Mouse (Mus musculus) liver, adult 2 months (tissue): ENCODE measurements around the gene Apoa2. TPM values are rescaled to one million over a fixed set of nuclear protein-coding genes. Genes with fewer than 3 reads are reported as not detected.

ENCODE experiments used
- DNase-seq: peaks from one replicate; pipeline ENCODE4 v3.0.0-alpha.2; 2011; ENCODE audit warnings: low read depth, low spot score; ENCODE audit errors: extremely low read depth
- H3K27ac ChIP-seq: fragments of 200-500 bp; replicated peaks from 2 replicates; pipeline ENCODE4 v1.5.1; 2012; ENCODE audit warnings: low read depth, mild to moderate bottlenecking, control low read depth, inconsistent platforms, low read length; ENCODE audit not compliant: insufficient read depth
- H3K27me3 ChIP-seq: fragments of 200-500 bp; 2 replicates; pipeline ENCODE4 v1.6.1; 2012; ENCODE audit warnings: mild to moderate bottlenecking, moderate library complexity, low read length, inconsistent platforms; ENCODE audit not compliant: control insufficient read depth, insufficient read depth
- H3K36me3 ChIP-seq: fragments of 200-500 bp; 2 replicates; pipeline ENCODE4 v1.6.1; 2012; ENCODE audit warnings: low read length, inconsistent platforms; ENCODE audit not compliant: control insufficient read depth, insufficient read depth
- H3K4me1 ChIP-seq: fragments of 200-500 bp; 2 replicates; pipeline ENCODE4 v1.6.1; 2011; ENCODE audit warnings: low read length; ENCODE audit not compliant: control insufficient read depth, insufficient read depth
- H3K4me3 ChIP-seq: fragments of 200-500 bp; 2 replicates; pipeline ENCODE4 v1.5.1; 2011; ENCODE audit warnings: low read depth, mild to moderate bottlenecking, control low read depth, low read length, moderate library complexity; ENCODE audit not compliant: insufficient read depth
- H3K79me2 ChIP-seq: fragments of 200-500 bp; 2 replicates; pipeline ENCODE4 v1.6.1; 2012; ENCODE audit warnings: inconsistent platforms, mild to moderate bottlenecking, low read length, moderate library complexity; ENCODE audit not compliant: control insufficient read depth, insufficient read depth
- H3K9ac ChIP-seq: fragments of 200-500 bp; 2 replicates; pipeline ENCODE4 v1.6.1; 2012; ENCODE audit warnings: low read depth, mild to moderate bottlenecking, control low read depth, inconsistent platforms, low read length
- CTCF ChIP-seq: fragments of 200-500 bp; IDR thresholded peaks from 2 replicates; pipeline ENCODE4 v1.5.1; 2011; ENCODE audit warnings: low read depth, low read length, control low read depth
- POLR2A ChIP-seq: fragments of 200-500 bp; IDR thresholded peaks from 2 replicates; pipeline ENCODE4 v1.6.1; 2011; ENCODE audit warnings: low read length, control low read depth; ENCODE audit not compliant: insufficient read depth; ENCODE audit errors: extremely low read depth
- WGBS: fragments of 180-500 bp; shearing (Covaris S2); methylation state at CpG from one replicate; pipeline ENCODE4 v1.1.7; 2018; 5-methylcytosine and 5-hydroxymethylcytosine counted together
- polyA plus RNA-seq: library from polyadenylated mRNA; depleted of rRNA; stranded (reverse); fragments of >200 nt; gene quantifications from 2 replicates; pipeline ENCODE4 v1.2.3, GENCODE M21; 2012
- total RNA-seq: library from RNA; depleted of rRNA; stranded (reverse); fragments of >200 nt; gene quantifications from 2 replicates; pipeline ENCODE4 v1.2.3, GENCODE M21; 2014

The Apoa2 gene
- total and polyA plus RNA-seq, 2 experiments: 18,176 to 29,095 TPM

- Histone ChIP-seq H3K27ac (peak within 1 kb of the TSS; percentile 74), H3K36me3 (peaks cover 29% of the 10 kb centered on the region), H3K27me3 (no peaks in the 10 kb centered on the region), H3K4me3 (peak within 1 kb of the TSS; percentile 58), H3K9ac (peak within 1 kb of the TSS; percentile 59), H3K79me2 (no peaks in the 10 kb centered on the region), H3K4me1 (peaks cover 11% of the 10 kb centered on the region)
- peak; percentile 11; the same call in 1 of the 2 replicates for TF ChIP-seq POLR2A
- 0 out of 2 replicates have a peak, but pooled peaks have one; percentile 22 for TF ChIP-seq CTCF
- 3% methylated on average over 28 of the region's 28 CpGs for WGBS
- peak; percentile 97 for DNase-seq
Observed at GRCm38 (mm10) chr1:171222238-171223155, 2.4 kb upstream of the Apoa2 start, which contains the start of gene Tomm40l. Gene Tomm40l, minus strand, starts transcription at chr1:171222514.

- H3K4me3 ChIP-seq: no peak overlapping the region
- H3K79me2 ChIP-seq: no peaks in the 10 kb centered on the region
- peaks cover 11% of the 10 kb centered on the region for H3K4me1 ChIP-seq
- WGBS: 24% methylated on average over 6 of the region's 6 CpGs
- DNase-seq: peak; percentile 66
- H3K27ac ChIP-seq: peak overlapping the region; percentile 74
- H3K27me3 ChIP-seq: no peaks in the 10 kb centered on the region
- no peak for TF ChIP-seq CTCF
- TF ChIP-seq POLR2A: no peak
- peaks cover 22% of the 10 kb centered on the region for H3K36me3 ChIP-seq
- peak overlapping the region; percentile 52 for H3K9ac ChIP-seq
Observed at GRCm38 (mm10) chr1:171223168-171223567, 1.7 kb upstream of the Apoa2 start.

- H3K9ac ChIP-seq: no peak overlapping the region
- 17% methylated on average over 2 of the region's 2 CpGs for WGBS
- TF ChIP-seq CTCF (no peak), POLR2A (no peak)
- H3K27me3 ChIP-seq: no peaks in the 10 kb centered on the region
- no peaks in the 10 kb centered on the region for H3K79me2 ChIP-seq
- peaks cover 11% of the 10 kb centered on the region for H3K4me1 ChIP-seq
- H3K27ac ChIP-seq: peak overlapping the region; percentile 95
- peaks cover 17% of the 10 kb centered on the region; the same call in 1 of the 2 replicates for H3K36me3 ChIP-seq
- no peak overlapping the region for H3K4me3 ChIP-seq
- peak; percentile 99 for DNase-seq
Observed at GRCm38 (mm10) chr1:171223796-171224195, 1.1 kb upstream of the Apoa2 start.

- Histone ChIP-seq H3K36me3 (peaks cover 6% of the 10 kb centered on the region; the same call in 1 of the 2 replicates), H3K27ac (peak overlapping the region; percentile 95)
Observed at GRCm38 (mm10) chr1:171226780-171227179, 1.9 kb downstream of the Apoa2 start.

GRCm38 (mm10) chr1:171227879-171228278, 3.0 kb downstream of the Apoa2 start:
- 36% methylated on average over 1 of the region's 1 CpGs for WGBS

More at GRCm38 (mm10) chr1:171226780-171227179, 1.9 kb downstream of the Apoa2 start:
- WGBS: 18% methylated on average over 4 of the region's 4 CpGs
- H3K4me1 ChIP-seq: peaks cover 15% of the 10 kb centered on the region
- H3K4me3 ChIP-seq: peak overlapping the region; percentile 98
- peak overlapping the region; percentile 64 for H3K9ac ChIP-seq
- H3K79me2 ChIP-seq: no peaks in the 10 kb centered on the region
- peak; percentile 74 for DNase-seq
- 0 out of 2 replicates have a peak, but pooled peaks have one; percentile 57 for TF ChIP-seq POLR2A
- no peak for TF ChIP-seq CTCF
- H3K27me3 ChIP-seq: no peaks in the 10 kb centered on the region

More at GRCm38 (mm10) chr1:171227879-171228278, 3.0 kb downstream of the Apoa2 start:
- no peaks in the 10 kb centered on the region for H3K79me2 ChIP-seq
- TF ChIP-seq POLR2A (no peak), CTCF (no peak)
- no peaks in the 10 kb centered on the region for H3K27me3 ChIP-seq
- peaks cover 22% of the 10 kb centered on the region for H3K4me1 ChIP-seq
- H3K36me3 ChIP-seq: peaks cover 6% of the 10 kb centered on the region; the same call in 1 of the 2 replicates
- H3K4me3 ChIP-seq: no peak overlapping the region
- peak overlapping the region; percentile 39 for H3K27ac ChIP-seq
- H3K9ac ChIP-seq: no peak overlapping the region
- DNase-seq: no peak
